10 mouse cellular contexts compared by ENCODE assay signal in the genomic region with DNA sequence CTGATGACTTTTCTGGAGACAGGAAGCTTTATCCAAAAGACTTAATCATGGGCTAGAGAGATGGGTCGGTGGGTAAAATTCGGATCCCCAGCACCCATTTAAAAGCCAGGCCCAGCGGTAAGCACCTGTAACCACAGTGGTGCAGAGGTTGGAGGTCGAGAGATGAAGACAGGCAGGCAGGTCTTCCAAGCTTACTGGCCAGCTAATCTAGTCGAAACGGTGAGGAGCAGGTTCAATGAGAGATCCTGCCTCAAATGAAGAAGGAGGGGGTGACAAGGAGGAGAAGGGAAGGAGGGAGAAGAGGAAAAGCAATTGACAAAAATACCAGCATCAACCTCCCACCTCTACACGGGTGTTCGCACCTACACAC.
"Had no signal": no experiment of that assay in that cellular context is flagged by ENCODE, and none has a peak within 500 bp of the region (broad histone marks: within the 10 kb centered on the region; RNA-seq: fewer than 3 reads in every experiment).

No protein-coding gene starts in this region.

- H3K27me3 ChIP-seq: kidney, embryonic 15.5 days; lung, embryonic 15.5 days; megakaryocyte, embryonic 14.5 days; midbrain, embryonic 13.5 days had no signal

- H3K4me2 ChIP-seq: kidney, embryonic 15.5 days; lung, embryonic 15.5 days; midbrain, embryonic 13.5 days had no signal

- H3K4me1 ChIP-seq: kidney, embryonic 15.5 days had no signal

- H3K4me3 ChIP-seq: kidney, embryonic 15.5 days; left cerebral cortex, adult 2 months; lung, embryonic 15.5 days; megakaryocyte, embryonic 14.5 days; midbrain, embryonic 10.5 days; midbrain, embryonic 13.5 days; myocyte had no signal

- DNase-seq: thymus, adult 18-20 months had no signal

- H3K27ac ChIP-seq: kidney, embryonic 15.5 days; left cerebral cortex, adult 2 months; lung, embryonic 15.5 days; midbrain, embryonic 10.5 days; midbrain, embryonic 13.5 days had no signal

- ATAC-seq: intestine, postnatal 0 days; midbrain, embryonic 13.5 days; midbrain, embryonic 16.5 days had no signal

- H3K9me3 ChIP-seq: kidney, embryonic 15.5 days; lung, embryonic 15.5 days; megakaryocyte, embryonic 14.5 days; midbrain, embryonic 10.5 days; midbrain, embryonic 13.5 days had no signal

- H3K36me3 ChIP-seq: kidney, embryonic 15.5 days; lung, embryonic 15.5 days; midbrain, embryonic 10.5 days; midbrain, embryonic 13.5 days had no signal

- H3K9ac ChIP-seq: kidney, embryonic 15.5 days; lung, embryonic 15.5 days; midbrain, embryonic 13.5 days had no signal
